Comparison of ENCODE assay signal across 10 mouse cellular contexts in genomic region chr4:130270089-130270488, GRCm38 (mm10). TPM values are rescaled to one million over a fixed set of nuclear protein-coding genes. Genes with fewer than 3 reads are reported as not detected.
A peak's percentile ranks its signal among the peaks of the same experiment; 100 is the strongest.
DNase-seq lines count a peak whose midpoint lies in the region; ATAC-seq and TF ChIP-seq lines count a peak whose summit lies in the region.
"Had no signal": no experiment of that assay in that cellular context is flagged by ENCODE, and none has a peak within 500 bp of the region (broad histone marks: within the 10 kb centered on the region; RNA-seq: fewer than 3 reads in every experiment).

No protein-coding gene starts in this region.

- peak; percentile 69 for DNase-seq in midbrain, embryonic 11.5 days (ENCODE audit: low spot score, missing footprints)
- peak; percentile 76 to 79 for DNase-seq in cerebellum, postnatal 36 days
- peak; percentile 69 to 77 for DNase-seq in left cerebral cortex, adult 2 months (ENCODE audit: extremely low spot score in 1 of 2, low spot score in 2 of 2)
- DNase-seq in right cerebral cortex, postnatal 36 days (ENCODE audit: low spot score in 2 of 2), result peak; percentile 79 to 80
- DNase-seq in urinary bladder, postnatal 10 days (ENCODE audit: low spot score), result no peak
- DNase-seq: gastrocnemius, postnatal 36 days had no signal

- no peak overlapping the region for H3K27ac ChIP-seq in midbrain, embryonic 11.5 days (ENCODE audit: low read depth, low read length)
- H3K27ac ChIP-seq in midbrain, embryonic 16.5 days (ENCODE audit: low read length), result no peak overlapping the region
- H3K27ac ChIP-seq in left cerebral cortex, adult 2 months, result peak overlapping the region; percentile 83
- H3K27ac ChIP-seq in heart, embryonic 12.5 days (ENCODE audit: poor library complexity, severe bottlenecking), result no peak overlapping the region
- H3K27ac ChIP-seq in intestine, postnatal 0 days (ENCODE audit: low read depth, low read length), result no peak overlapping the region

- H3K4me3 ChIP-seq in midbrain, embryonic 11.5 days (ENCODE audit: low read depth, low read length), result no peak overlapping the region
- H3K4me3 ChIP-seq in midbrain, embryonic 16.5 days (ENCODE audit: low read depth, low read length), result no peak overlapping the region
- no peak overlapping the region for H3K4me3 ChIP-seq in left cerebral cortex, adult 2 months
- no peak overlapping the region for H3K4me3 ChIP-seq in heart, embryonic 12.5 days
- no peak overlapping the region for H3K4me3 ChIP-seq in intestine, postnatal 0 days (ENCODE audit: low read depth, low read length)

- no peak for ATAC-seq in midbrain, embryonic 11.5 days (ENCODE audit: low FRiP score)
- no peak for ATAC-seq in midbrain, embryonic 16.5 days
- no peak for ATAC-seq in heart, embryonic 12.5 days (ENCODE audit: insufficient number of reproducible peaks, low FRiP score)
- ATAC-seq in intestine, postnatal 0 days, result no peak

- H3K27me3 ChIP-seq in midbrain, embryonic 11.5 days (ENCODE audit: control insufficient read depth, insufficient read depth, low read length), result no peaks in the 10 kb centered on the region
- no peaks in the 10 kb centered on the region for H3K27me3 ChIP-seq in midbrain, embryonic 16.5 days (ENCODE audit: control insufficient read depth, insufficient read depth, low read depth, low read length)
- peaks cover 71% of the 10 kb centered on the region for H3K27me3 ChIP-seq in heart, embryonic 12.5 days (replicated peaks)
- H3K27me3 ChIP-seq in intestine, postnatal 0 days (replicated peaks; ENCODE audit: control insufficient read depth, insufficient read depth, low read length), result peaks cover 9% of the 10 kb centered on the region; the same call in 1 of the 2 replicates

- intact Hi-C loops in left cerebral cortex, adult 2 months (cut with DNase I), result loop anchor here (5.0 kb wide), 1 partner anchor 273 kb away; no protein-coding TSS in a partner anchor

- no peak overlapping the region for H3K4me2 ChIP-seq in midbrain, embryonic 11.5 days
- H3K4me2 ChIP-seq in midbrain, embryonic 16.5 days (ENCODE audit: low read length), result no peak overlapping the region
- no peak overlapping the region for H3K4me2 ChIP-seq in heart, embryonic 12.5 days
- H3K4me2 ChIP-seq in intestine, postnatal 0 days (replicated peaks; ENCODE audit: low read depth), result no peak overlapping the region

- 92% methylated on average over 8 of the region's 8 CpGs for WGBS in midbrain, embryonic 11.5 days
- WGBS in midbrain, embryonic 16.5 days, result 87% methylated on average over 8 of the region's 8 CpGs
- WGBS in heart, embryonic 12.5 days, result 60% methylated on average over 8 of the region's 8 CpGs
- WGBS in intestine, postnatal 0 days, result 91% methylated on average over 8 of the region's 8 CpGs

- no peak overlapping the region for H3K9ac ChIP-seq in midbrain, embryonic 11.5 days (ENCODE audit: low read length)
- H3K9ac ChIP-seq in midbrain, embryonic 16.5 days (ENCODE audit: low read depth, low read length), result no peak overlapping the region
- H3K9ac ChIP-seq in heart, embryonic 12.5 days, result no peak overlapping the region
- no peak overlapping the region for H3K9ac ChIP-seq in intestine, postnatal 0 days (ENCODE audit: low read depth, low read length)

- no peaks in the 10 kb centered on the region for H3K9me3 ChIP-seq in midbrain, embryonic 11.5 days (ENCODE audit: control insufficient read depth, low read length)
- no peaks in the 10 kb centered on the region for H3K9me3 ChIP-seq in midbrain, embryonic 16.5 days (replicated peaks; ENCODE audit: control insufficient read depth, low read length, poor library complexity, severe bottlenecking)
- H3K9me3 ChIP-seq in heart, embryonic 12.5 days (replicated peaks), result no peaks in the 10 kb centered on the region
- no peaks in the 10 kb centered on the region for H3K9me3 ChIP-seq in intestine, postnatal 0 days (ENCODE audit: control insufficient read depth)

- peaks cover 8% of the 10 kb centered on the region for H3K4me1 ChIP-seq in midbrain, embryonic 11.5 days (ENCODE audit: control insufficient read depth, insufficient read depth, low read length)
- peaks cover 13% of the 10 kb centered on the region for H3K4me1 ChIP-seq in midbrain, embryonic 16.5 days (ENCODE audit: control insufficient read depth, insufficient read depth, low read length)
- peaks cover 17% of the 10 kb centered on the region for H3K4me1 ChIP-seq in heart, embryonic 12.5 days (replicated peaks)
- H3K4me1 ChIP-seq in intestine, postnatal 0 days (replicated peaks; ENCODE audit: control insufficient read depth, insufficient read depth, low read length), result peaks cover 3% of the 10 kb centered on the region; the same call in 1 of the 2 replicates

- no peaks in the 10 kb centered on the region for H3K36me3 ChIP-seq in midbrain, embryonic 11.5 days (ENCODE audit: control insufficient read depth, insufficient read depth, low read length)
- H3K36me3 ChIP-seq in midbrain, embryonic 16.5 days (ENCODE audit: control insufficient read depth, insufficient read depth, low read length), result no peaks in the 10 kb centered on the region
- no peaks in the 10 kb centered on the region for H3K36me3 ChIP-seq in heart, embryonic 12.5 days
- no peaks in the 10 kb centered on the region for H3K36me3 ChIP-seq in intestine, postnatal 0 days (ENCODE audit: control insufficient read depth, insufficient read depth)

- no peak for TF ChIP-seq CTCF in left cerebral cortex, adult 2 months (IDR thresholded peaks at IDR 0.05)
- no peak for TF ChIP-seq CTCF in intestine, postnatal 0 days (IDR thresholded peaks at IDR 0.05; ENCODE audit: low read depth)

RNA-seq across cellular contexts. Expression of gene Serinc2, which starts 8.9 kb away (rescaled TPM):
- polyA plus RNA-seq in midbrain, embryonic 11.5 days (2014; fragmentation: Nextera tagmentation; extraction: Ambion mirVana), result 44.0 and 50.9 TPM in 2 replicates
- 29.6 and 39.9 TPM in 2 replicates for polyA plus RNA-seq in midbrain, embryonic 16.5 days (2015; fragmentation: Nextera tagmentation; extraction: Ambion mirVana)
- 10 to 100 TPM in 1 of 2 experiments, 1 to 10 TPM in 1; 6.5 to 11.9 TPM for total RNA-seq in left cerebral cortex, adult 2 months (2021)
- 13.6 and 14.1 TPM in 2 replicates for polyA plus RNA-seq in heart, embryonic 12.5 days (2016; fragmentation: Nextera tagmentation; extraction: Ambion mirVana)
- 21.5 and 26.1 TPM in 2 replicates for polyA plus RNA-seq in intestine, postnatal 0 days (2015; fragmentation: Nextera tagmentation; extraction: Ambion mirVana)
- total RNA-seq: common myeloid progenitor, adult 5-6 weeks had no signal

RNA-seq across cellular contexts. Expression of gene Fabp3, which starts 38.3 kb away (rescaled TPM):
- 16.7 and 18.6 TPM in 2 replicates for polyA plus RNA-seq in midbrain, embryonic 11.5 days (2014; fragmentation: Nextera tagmentation; extraction: Ambion mirVana)
- 257 and 308 TPM in 2 replicates for polyA plus RNA-seq in midbrain, embryonic 16.5 days (2015; fragmentation: Nextera tagmentation; extraction: Ambion mirVana)
- 100 to 1,000 TPM; 124 to 126 TPM for total RNA-seq in left cerebral cortex, adult 2 months (2021)
- polyA plus RNA-seq in heart, embryonic 12.5 days (2016; fragmentation: Nextera tagmentation; extraction: Ambion mirVana), result 762 and 794 TPM in 2 replicates
- 5.0 and 7.1 TPM in 2 replicates for polyA plus RNA-seq in intestine, postnatal 0 days (2015; fragmentation: Nextera tagmentation; extraction: Ambion mirVana)
- total RNA-seq: common myeloid progenitor, adult 5-6 weeks had no signal

RNA-seq across cellular contexts. Expression of gene Gm10570, which starts 38.4 kb away (rescaled TPM):
- not detected in 2 replicates for polyA plus RNA-seq in midbrain, embryonic 11.5 days (2014; fragmentation: Nextera tagmentation; extraction: Ambion mirVana)
- polyA plus RNA-seq in midbrain, embryonic 16.5 days (2015; fragmentation: Nextera tagmentation; extraction: Ambion mirVana), result 1.1 and 1.5 TPM in 2 replicates
- total RNA-seq in left cerebral cortex, adult 2 months (2021), result 1 to 10 TPM; 1.0 to 2.3 TPM
- polyA plus RNA-seq in heart, embryonic 12.5 days (2016; fragmentation: Nextera tagmentation; extraction: Ambion mirVana), result 0.88 and 1.5 TPM in 2 replicates
- polyA plus RNA-seq in intestine, postnatal 0 days (2015; fragmentation: Nextera tagmentation; extraction: Ambion mirVana), result not detected in 2 replicates
- total RNA-seq: common myeloid progenitor, adult 5-6 weeks had no signal

RNA-seq across cellular contexts. Expression of gene Gm853, which starts 47.9 kb away (rescaled TPM):
- not detected in 2 replicates for polyA plus RNA-seq in midbrain, embryonic 11.5 days (2014; fragmentation: Nextera tagmentation; extraction: Ambion mirVana)
- 0.24 TPM in 1 of 2 replicates, not detected in the other for polyA plus RNA-seq in midbrain, embryonic 16.5 days (2015; fragmentation: Nextera tagmentation; extraction: Ambion mirVana)
- total RNA-seq in left cerebral cortex, adult 2 months (2021), result not detected
- polyA plus RNA-seq in heart, embryonic 12.5 days (2016; fragmentation: Nextera tagmentation; extraction: Ambion mirVana), result not detected in 2 replicates
- polyA plus RNA-seq in intestine, postnatal 0 days (2015; fragmentation: Nextera tagmentation; extraction: Ambion mirVana), result not detected in 2 replicates
- total RNA-seq: common myeloid progenitor, adult 5-6 weeks; gastrocnemius, postnatal 36 days had no signal

Comparison
In these comparisons a context has a peak if more than half of its experiments do, and no peak if none do; other contexts are left out.
1. RNA of gene Fabp3, which starts 38.3 kb away (polyA plus RNA-seq): 762 to 794 TPM in heart, embryonic 12.5 days and 257 to 308 TPM in midbrain, embryonic 16.5 days; 16.7 to 18.6 TPM in midbrain, embryonic 11.5 days and 5.0 to 7.1 TPM in intestine, postnatal 0 days; every median in the first group is over 10 times any median in the second.